Mouse (Mus musculus): ENCODE measurements at regions not wholly inside any gene's neighbourhood (a gene's known extent, or its start where the extent isn't known, plus 50 kb on each side); places are given as distances from the start of the nearest gene placed in this dataset.
"Not testable (repeated sequence)": the region's sequence is repeated elsewhere in the genome, so short reads cannot be mapped to it uniquely, and the experiment has no call there.

- DNase-seq (ENCODE audit: low read depth, low spot score): peak; percentile 69
Observed at GRCm38 (mm10) chr17:17197229-17197628, 76.0 kb downstream of the Zfp97 start.

GRCm38 (mm10) chr17:17229069-17229468 is 107.9 kb downstream of the Zfp97 start:
- DNase-seq (ENCODE audit: low read depth, low spot score): peak; percentile 63

GRCm38 (mm10) chr17:17234329-17235185 is 113.3 kb downstream of the Zfp97 start:
- DNase-seq (ENCODE audit: low read depth, low spot score): peak; percentile 99

GRCm38 (mm10) chr17:17235186-17235482 is 113.9 kb downstream of the Zfp97 start:
- DNase-seq (ENCODE audit: low read depth, low spot score): not testable (repeated sequence)
